Mouse (Mus musculus): ENCODE measurements around the gene Cd3e. TPM values are rescaled to one million over a fixed set of nuclear protein-coding genes. Genes with fewer than 3 reads are reported as not detected.

Gene Cd3e
- polyA plus RNA-seq, 1 experiment from 2014 or later: 1.6 TPM

Other genes starting within 250 kb of the Cd3e start
- gene Arcn1, start 241.8 kb downstream of the Cd3e start, polyA plus RNA-seq (2015; fragmentation: Nextera tagmentation; extraction: Ambion mirVana): 212 and 218 TPM in 2 replicates
- gene Ift46, start 241.7 kb downstream of the Cd3e start, polyA plus RNA-seq (2015; fragmentation: Nextera tagmentation; extraction: Ambion mirVana): 76.3 and 77.3 TPM in 2 replicates
- gene Tmem25, start 210.3 kb downstream of the Cd3e start, polyA plus RNA-seq (2015; fragmentation: Nextera tagmentation; extraction: Ambion mirVana): 3.6 and 4.5 TPM in 2 replicates
- gene Ttc36, start 206.6 kb downstream of the Cd3e start, polyA plus RNA-seq (2015; fragmentation: Nextera tagmentation; extraction: Ambion mirVana): 8.3 and 8.5 TPM in 2 replicates
- gene Kmt2a, start 128.3 kb downstream of the Cd3e start, polyA plus RNA-seq (2015; fragmentation: Nextera tagmentation; extraction: Ambion mirVana): 7.1 and 8.8 TPM in 2 replicates
- 660 and 783 TPM in 2 replicates for gene Atp5l, start 88.9 kb downstream of the Cd3e start, polyA plus RNA-seq (2015; fragmentation: Nextera tagmentation; extraction: Ambion mirVana)
- 24.8 and 27.5 TPM in 2 replicates for gene Ube4a, start 44.0 kb downstream of the Cd3e start, polyA plus RNA-seq (2015; fragmentation: Nextera tagmentation; extraction: Ambion mirVana)
- gene Cd3g, start 29.2 kb downstream of the Cd3e start, polyA plus RNA-seq (2015; fragmentation: Nextera tagmentation; extraction: Ambion mirVana): 0.75 and 0.76 TPM in 2 replicates
- gene Cd3d, start 27.8 kb downstream of the Cd3e start, polyA plus RNA-seq (2015; fragmentation: Nextera tagmentation; extraction: Ambion mirVana): 0.19 TPM in 1 of 2 replicates, not detected in the other
- gene Mpzl2, start 30.2 kb upstream of the Cd3e start, polyA plus RNA-seq (2015; fragmentation: Nextera tagmentation; extraction: Ambion mirVana): 46.2 and 59.3 TPM in 2 replicates
- 15.7 and 24.6 TPM in 2 replicates for gene Mpzl3, start 45.6 kb upstream of the Cd3e start, polyA plus RNA-seq (2015; fragmentation: Nextera tagmentation; extraction: Ambion mirVana)
- gene Jaml, start 69.6 kb upstream of the Cd3e start, polyA plus RNA-seq (2015; fragmentation: Nextera tagmentation; extraction: Ambion mirVana): 19.0 and 19.7 TPM in 2 replicates
- 3.0 and 3.5 TPM in 2 replicates for gene Scn2b, start 108.2 kb upstream of the Cd3e start, polyA plus RNA-seq (2015; fragmentation: Nextera tagmentation; extraction: Ambion mirVana)
- gene Scn4b, start 128.8 kb upstream of the Cd3e start, polyA plus RNA-seq (2015; fragmentation: Nextera tagmentation; extraction: Ambion mirVana): 0.37 and 0.54 TPM in 2 replicates
- 0.27 TPM in 1 of 2 replicates, not detected in the other for gene BC049352, start 172.4 kb upstream of the Cd3e start, polyA plus RNA-seq (2015; fragmentation: Nextera tagmentation; extraction: Ambion mirVana)
- gene Tmprss4, start 194.5 kb upstream of the Cd3e start, polyA plus RNA-seq (2015; fragmentation: Nextera tagmentation; extraction: Ambion mirVana): 31.5 and 40.1 TPM in 2 replicates